Mouse (Mus musculus): ENCODE data around the gene Hand1. TPM values are rescaled to one million over a fixed set of nuclear protein-coding genes. Genes with fewer than 3 reads are reported as not detected.
"Not testable (repeated sequence)": the region's sequence is repeated elsewhere in the genome, so short reads cannot be mapped to it uniquely, and the experiment has no call there.

Hand1 gene
- polyA plus RNA-seq, 1 experiment from 2014 or later, result 23.0 TPM

DNA sequence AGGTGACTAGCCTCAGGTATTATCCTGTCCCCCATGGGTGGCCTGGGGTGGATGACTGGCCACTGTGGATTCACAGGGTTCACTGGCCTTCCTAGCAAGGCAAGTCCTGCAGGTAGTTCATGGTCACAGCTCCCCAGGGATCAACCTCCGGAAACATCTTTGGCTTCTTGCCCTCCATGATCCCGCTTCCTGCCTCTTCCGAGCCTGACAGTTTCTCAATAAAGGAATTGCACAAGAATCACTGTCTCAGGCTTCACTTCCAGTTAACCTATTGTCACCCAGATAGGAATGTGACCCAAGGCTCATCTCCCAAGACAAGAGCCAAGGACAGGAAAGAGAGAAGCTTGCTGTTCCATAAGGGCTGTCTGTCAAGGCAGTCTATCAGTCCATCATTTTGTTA is 18.3 kb upstream of the Hand1 start:
- Histone ChIP-seq H3K27me3 (replicated peaks; ENCODE audit: control insufficient read depth, insufficient read depth, low read length) (no peaks in the 10 kb centered on the region), H3K27ac (ENCODE audit: low read length) (no peak overlapping the region), H3K4me2 (ENCODE audit: low read depth, low read length) (no peak overlapping the region), H3K9ac (ENCODE audit: low read depth, low read length) (no peak overlapping the region), H3K9me3 (ENCODE audit: control insufficient read depth, low read length) (no peaks in the 10 kb centered on the region), H3K4me1 (ENCODE audit: control insufficient read depth, insufficient read depth, low read length) (no peaks in the 10 kb centered on the region), H3K36me3 (ENCODE audit: control insufficient read depth, insufficient read depth, low read length) (no peaks in the 10 kb centered on the region), H3K4me3 (ENCODE audit: low read length) (no peak overlapping the region)
- ATAC-seq, result no peak
- WGBS, result 32% methylated on average over 3 of the region's 3 CpGs

DNA sequence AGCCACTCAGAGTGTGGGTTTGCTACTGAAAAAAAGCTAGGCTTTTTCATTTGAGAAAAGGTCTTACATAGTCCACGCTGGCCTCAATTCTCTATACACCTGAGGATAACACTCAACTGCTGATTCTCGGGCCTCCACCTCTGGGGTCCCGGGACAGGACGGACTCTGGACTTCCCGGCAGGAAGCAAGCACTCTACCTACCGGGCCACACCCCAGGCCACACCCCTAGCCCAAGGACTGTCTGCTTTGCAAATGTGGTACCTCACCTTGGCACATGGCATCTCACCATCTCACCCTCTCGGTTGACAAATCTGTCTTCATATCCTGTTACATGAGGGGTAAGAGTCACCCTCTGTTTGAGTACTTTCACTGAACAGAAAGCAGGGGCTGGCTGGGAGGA is 17.7 kb upstream of the Hand1 start:
- Histone ChIP-seq H3K9ac (ENCODE audit: low read depth, low read length) (no peak overlapping the region), H3K36me3 (ENCODE audit: control insufficient read depth, insufficient read depth, low read length) (no peaks in the 10 kb centered on the region), H3K4me3 (ENCODE audit: low read length) (no peak overlapping the region), H3K9me3 (ENCODE audit: control insufficient read depth, low read length) (no peaks in the 10 kb centered on the region), H3K27me3 (replicated peaks; ENCODE audit: control insufficient read depth, insufficient read depth, low read length) (no peaks in the 10 kb centered on the region), H3K4me1 (ENCODE audit: control insufficient read depth, insufficient read depth, low read length) (no peaks in the 10 kb centered on the region), H3K27ac (ENCODE audit: low read length) (no peak overlapping the region), H3K4me2 (ENCODE audit: low read depth, low read length) (no peak overlapping the region)
- ATAC-seq, result peak; percentile 73
- WGBS, result 46% methylated on average over 7 of the region's 7 CpGs

DNA sequence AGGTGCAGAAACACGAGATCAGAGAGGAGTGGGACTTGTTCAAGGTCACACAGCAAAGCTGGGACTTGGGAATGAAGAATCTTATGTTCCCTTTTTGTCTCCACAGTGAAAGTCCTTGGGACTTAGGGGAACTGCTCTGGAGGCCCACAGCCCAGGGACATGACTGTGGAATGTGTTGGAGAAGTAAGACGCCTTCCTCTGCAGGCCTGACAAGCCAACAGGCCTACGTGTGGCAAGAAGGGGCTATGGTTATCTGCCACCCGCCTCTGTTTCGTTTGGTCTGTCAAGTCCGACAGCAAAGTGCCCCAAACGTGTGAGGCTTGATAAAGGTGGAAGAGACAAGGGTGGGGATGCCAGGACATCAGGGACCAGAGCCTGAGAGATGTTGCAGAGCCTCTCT is 14.8 kb upstream of the Hand1 start:
- ATAC-seq, result no peak
- 69% methylated on average over 7 of the region's 7 CpGs for WGBS

DNA sequence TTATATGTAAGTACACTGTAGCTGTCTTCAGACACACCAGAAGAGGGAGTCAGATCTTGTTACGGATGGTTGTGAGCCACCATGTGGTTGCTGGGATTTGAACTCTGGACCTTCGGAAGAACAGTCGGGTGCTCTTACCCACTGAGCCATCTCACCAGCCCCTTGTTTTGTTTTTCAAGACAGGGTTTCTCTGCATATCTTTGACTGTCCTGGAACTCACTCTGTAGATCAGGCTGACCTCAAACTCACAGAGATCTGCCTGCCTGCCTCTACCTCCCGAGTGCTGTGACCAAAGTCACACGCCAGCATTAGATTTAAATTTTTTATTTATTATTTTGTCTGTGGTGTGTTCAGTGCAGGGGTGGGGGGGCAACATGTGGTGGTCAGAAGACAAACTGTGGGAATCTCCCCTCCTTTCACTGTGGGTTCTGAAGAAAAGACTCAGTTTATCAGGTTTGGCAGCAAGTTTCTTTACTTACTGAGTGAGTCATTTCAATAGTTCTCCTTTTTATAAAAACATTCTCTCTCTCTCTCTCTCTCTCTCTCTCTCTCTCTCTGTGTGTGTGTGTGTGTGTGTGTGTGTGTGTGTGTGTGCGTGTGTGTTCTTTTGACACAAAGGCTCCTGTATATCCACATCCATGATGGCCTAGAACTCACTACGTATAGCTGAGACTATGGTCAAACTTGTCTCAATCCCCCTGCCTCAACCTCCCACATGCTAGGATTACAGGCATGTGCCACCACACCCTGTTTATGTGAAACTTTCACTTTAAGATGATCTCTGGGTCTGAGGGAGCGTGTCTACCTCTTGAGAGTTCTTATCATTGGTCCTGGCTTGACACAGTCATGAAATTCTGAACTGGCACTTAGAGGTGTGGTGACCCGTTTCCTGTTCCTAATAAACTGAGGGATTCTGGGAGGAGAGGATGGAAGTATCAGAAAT is 14.1 kb upstream of the Hand1 start:
- not testable (repeated sequence) for H3K4me2 ChIP-seq (ENCODE audit: low read depth, low read length); H3K9me3 ChIP-seq (ENCODE audit: control insufficient read depth, low read length); ATAC-seq

More for the DNA sequence above, 14.8 kb upstream of the Hand1 start:
- H3K27ac ChIP-seq (ENCODE audit: low read length), result no peak overlapping the region
- H3K4me2 ChIP-seq (ENCODE audit: low read depth, low read length), result no peak overlapping the region
- H3K27me3 ChIP-seq (replicated peaks; ENCODE audit: control insufficient read depth, insufficient read depth, low read length), result no peaks in the 10 kb centered on the region
- no peaks in the 10 kb centered on the region for H3K9me3 ChIP-seq (ENCODE audit: control insufficient read depth, low read length)
- H3K4me3 ChIP-seq (ENCODE audit: low read length), result no peak overlapping the region
- no peak overlapping the region for H3K9ac ChIP-seq (ENCODE audit: low read depth, low read length)
- H3K4me1 ChIP-seq (ENCODE audit: control insufficient read depth, insufficient read depth, low read length), result no peaks in the 10 kb centered on the region
- H3K36me3 ChIP-seq (ENCODE audit: control insufficient read depth, insufficient read depth, low read length), result no peaks in the 10 kb centered on the region

DNA sequence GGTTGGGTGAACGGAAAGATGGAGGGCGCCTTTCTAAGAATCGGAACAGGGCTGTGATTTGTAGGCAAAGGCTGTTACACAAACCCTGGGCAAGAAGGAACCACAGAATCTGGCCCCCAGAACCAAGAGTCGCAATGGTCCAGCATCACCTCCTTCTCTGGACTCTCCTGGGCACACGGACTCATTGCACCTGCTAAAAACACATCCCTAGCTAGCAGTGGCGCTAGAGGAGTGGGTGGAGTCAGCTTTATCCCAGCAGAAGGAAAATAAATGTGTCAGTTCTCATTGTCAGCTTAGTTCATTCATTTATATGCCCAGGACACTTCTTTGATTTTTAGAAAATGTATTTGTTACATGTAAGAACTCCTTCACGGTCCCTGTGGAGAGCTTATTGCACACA is 8.8 kb upstream of the Hand1 start:
- Histone ChIP-seq H3K27ac (ENCODE audit: low read length) (no peak overlapping the region), H3K4me1 (ENCODE audit: control insufficient read depth, insufficient read depth, low read length) (peaks cover 16% of the 10 kb centered on the region), H3K4me3 (ENCODE audit: low read length) (no peak overlapping the region), H3K27me3 (replicated peaks; ENCODE audit: control insufficient read depth, insufficient read depth, low read length) (peaks cover 14% of the 10 kb centered on the region; the same call in 1 of the 2 replicates), H3K4me2 (ENCODE audit: low read depth, low read length) (no peak overlapping the region), H3K36me3 (ENCODE audit: control insufficient read depth, insufficient read depth, low read length) (no peaks in the 10 kb centered on the region), H3K9me3 (ENCODE audit: control insufficient read depth, low read length) (no peaks in the 10 kb centered on the region), H3K9ac (ENCODE audit: low read depth, low read length) (no peak overlapping the region)
- WGBS, result 42% methylated on average over 7 of the region's 7 CpGs
- ATAC-seq, result no peak

More for the DNA sequence above, 14.1 kb upstream of the Hand1 start:
- not testable (repeated sequence) for H3K9ac ChIP-seq (ENCODE audit: low read depth, low read length); H3K36me3 ChIP-seq (ENCODE audit: control insufficient read depth, insufficient read depth, low read length); H3K4me1 ChIP-seq (ENCODE audit: control insufficient read depth, insufficient read depth, low read length); H3K27ac ChIP-seq (ENCODE audit: low read length); H3K4me3 ChIP-seq (ENCODE audit: low read length); H3K27me3 ChIP-seq (replicated peaks; ENCODE audit: control insufficient read depth, insufficient read depth, low read length)
- WGBS, result 87% methylated on average over 8 of the region's 9 CpGs

DNA sequence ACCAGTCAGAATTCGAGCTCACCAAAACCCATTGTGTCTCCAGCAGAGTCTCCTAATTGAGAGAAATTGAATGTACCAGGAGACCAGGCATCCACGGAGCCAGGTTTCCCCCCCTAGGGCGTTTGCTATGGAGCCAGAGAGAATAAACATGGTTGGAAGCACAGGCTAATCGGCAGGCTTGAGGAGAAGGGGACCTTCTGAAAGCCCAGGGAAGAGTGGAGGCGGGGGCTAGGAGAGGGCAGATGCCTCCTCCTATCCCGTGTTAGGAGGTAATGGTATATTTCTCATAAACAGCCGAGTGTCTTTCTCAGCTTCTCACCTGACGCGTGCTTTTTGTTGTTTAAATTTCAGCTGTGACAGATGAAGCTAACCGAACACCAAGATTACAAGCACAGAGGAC is 8.4 kb upstream of the Hand1 start:
- no peaks in the 10 kb centered on the region for H3K9me3 ChIP-seq (ENCODE audit: control insufficient read depth, low read length)
- H3K9ac ChIP-seq (ENCODE audit: low read depth, low read length), result no peak overlapping the region
- 34% methylated on average over 10 of the region's 10 CpGs for WGBS
- ATAC-seq, result no peak
- H3K27me3 ChIP-seq (replicated peaks; ENCODE audit: control insufficient read depth, insufficient read depth, low read length), result peaks cover 16% of the 10 kb centered on the region; the same call in 1 of the 2 replicates
- peaks cover 16% of the 10 kb centered on the region for H3K4me1 ChIP-seq (ENCODE audit: control insufficient read depth, insufficient read depth, low read length)
- no peak overlapping the region for H3K4me2 ChIP-seq (ENCODE audit: low read depth, low read length)
- no peaks in the 10 kb centered on the region for H3K36me3 ChIP-seq (ENCODE audit: control insufficient read depth, insufficient read depth, low read length)
- H3K4me3 ChIP-seq (ENCODE audit: low read length), result no peak overlapping the region
- H3K27ac ChIP-seq (ENCODE audit: low read length), result no peak overlapping the region

DNA sequence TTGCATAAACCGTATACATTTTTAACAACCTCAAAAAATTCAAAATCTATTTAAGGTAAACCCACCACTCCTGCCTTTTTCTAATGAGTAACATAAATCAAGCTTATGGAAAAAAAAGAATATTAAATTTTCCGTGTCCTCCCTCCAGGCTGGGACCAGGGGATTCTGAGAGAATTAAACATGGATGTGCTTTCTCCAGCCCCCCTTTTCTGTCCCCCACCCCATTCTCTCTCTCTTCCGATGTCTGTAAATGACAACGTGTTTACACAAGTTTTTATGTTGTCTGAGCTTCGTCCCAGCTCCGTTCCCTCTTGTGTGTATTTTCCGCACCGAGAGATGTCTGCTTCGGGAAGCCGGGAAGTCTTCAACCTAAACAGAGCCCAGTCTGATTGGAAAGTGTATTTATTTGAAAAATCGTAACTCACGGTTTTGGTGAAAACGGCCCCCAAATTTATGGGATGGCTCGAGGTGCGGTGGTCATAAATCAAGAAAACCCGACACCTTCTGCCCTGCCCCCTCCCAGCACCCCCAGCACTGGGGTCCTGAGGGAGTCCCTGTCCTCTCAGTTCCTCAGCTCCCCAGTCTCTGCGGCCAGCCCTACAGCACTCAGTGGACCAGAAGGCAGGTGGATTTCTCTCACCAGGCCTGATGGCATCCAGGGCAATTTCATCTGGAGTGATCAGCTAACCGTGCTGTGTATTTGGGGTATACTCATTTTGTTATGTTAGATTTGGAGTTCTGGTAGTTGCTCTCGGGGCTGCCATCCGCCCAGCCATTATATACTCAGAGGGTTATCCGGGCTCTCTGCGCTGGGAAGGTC is 5.5 kb upstream of the Hand1 start:
- H3K36me3 ChIP-seq (ENCODE audit: control insufficient read depth, insufficient read depth, low read length), result no peaks in the 10 kb centered on the region
- peaks cover 33% of the 10 kb centered on the region for H3K27me3 ChIP-seq (replicated peaks; ENCODE audit: control insufficient read depth, insufficient read depth, low read length)
- 12% methylated on average over 22 of the region's 22 CpGs for WGBS
- no peak for ATAC-seq
- peaks cover 19% of the 10 kb centered on the region for H3K4me1 ChIP-seq (ENCODE audit: control insufficient read depth, insufficient read depth, low read length)
- H3K27ac ChIP-seq (ENCODE audit: low read length), result peak overlapping the region; percentile 42; the same call in 1 of the 2 replicates
- no peak overlapping the region for H3K4me3 ChIP-seq (ENCODE audit: low read length)
- H3K4me2 ChIP-seq (ENCODE audit: low read depth, low read length), result no peak overlapping the region
- no peaks in the 10 kb centered on the region for H3K9me3 ChIP-seq (ENCODE audit: control insufficient read depth, low read length)
- no peak overlapping the region for H3K9ac ChIP-seq (ENCODE audit: low read depth, low read length)

DNA sequence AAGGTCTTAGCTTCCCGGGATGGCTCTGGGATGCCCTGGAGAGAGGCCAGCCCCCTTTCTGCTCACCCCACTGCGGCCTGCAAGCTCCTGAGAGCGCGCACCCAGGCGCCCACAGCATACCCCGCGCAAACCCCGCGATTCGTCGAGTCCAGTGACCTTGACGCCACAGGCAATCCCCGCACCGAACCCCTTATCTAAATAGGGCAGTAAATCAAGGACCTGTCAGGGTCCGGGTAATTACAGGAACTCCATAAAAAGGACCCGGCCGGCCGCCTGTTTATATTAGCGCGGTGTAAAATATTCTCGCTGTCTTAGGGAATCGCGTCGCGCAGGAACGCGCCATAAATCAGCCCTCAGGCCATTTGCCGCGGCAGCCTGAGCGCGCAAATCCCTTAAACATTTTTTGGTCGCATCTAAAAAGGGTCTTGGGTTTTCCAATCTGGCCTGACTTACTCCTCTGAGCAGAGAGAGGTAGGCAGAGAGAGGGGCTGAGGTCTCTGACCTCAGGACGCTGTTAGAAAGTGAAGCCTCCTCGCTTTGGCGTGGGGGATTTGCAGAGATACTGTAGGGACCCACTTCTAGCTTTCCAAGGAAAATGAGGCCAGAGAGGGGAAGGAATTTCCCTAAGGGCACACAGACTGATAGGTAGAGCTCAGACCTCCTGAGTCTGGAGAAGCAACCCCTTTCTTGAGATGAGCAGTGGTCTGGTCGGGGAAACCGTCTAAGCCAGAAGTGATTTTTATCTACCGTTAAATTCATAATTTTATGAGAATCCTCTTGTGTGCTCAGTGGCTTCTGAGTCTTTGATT is 4.5 kb upstream of the Hand1 start:
- H3K4me2 ChIP-seq (ENCODE audit: low read depth, low read length), result peak overlapping the region; percentile 53
- H3K9ac ChIP-seq (ENCODE audit: low read depth, low read length), result peak overlapping the region; percentile 35; the same call in 1 of the 2 replicates
- peak overlapping the region; percentile 72 for H3K27ac ChIP-seq (ENCODE audit: low read length)
- H3K27me3 ChIP-seq (replicated peaks; ENCODE audit: control insufficient read depth, insufficient read depth, low read length), result peaks cover 39% of the 10 kb centered on the region
- peak; percentile 65 for ATAC-seq
- no peaks in the 10 kb centered on the region for H3K9me3 ChIP-seq (ENCODE audit: control insufficient read depth, low read length)
- WGBS, result 1% methylated on average over 38 of the region's 38 CpGs
- H3K36me3 ChIP-seq (ENCODE audit: control insufficient read depth, insufficient read depth, low read length), result no peaks in the 10 kb centered on the region
- H3K4me1 ChIP-seq (ENCODE audit: control insufficient read depth, insufficient read depth, low read length), result peaks cover 19% of the 10 kb centered on the region
- peak overlapping the region; percentile 30 for H3K4me3 ChIP-seq (ENCODE audit: low read length)

All from intestine, embryonic 16.5 days (tissue).